Mouse (Mus musculus) MEL (cell line): ENCODE measurements around the gene Mul1.

Experiments used
- BHLHE40 ChIP-seq: IDR thresholded peaks from 2 replicates; pipeline ENCODE4 v1.6.1; 2012; ENCODE audit warnings: low read depth, mild to moderate bottlenecking, inconsistent platforms, low read length, improper control_type of control experiment, borderline replicate concordance
- CTCF ChIP-seq, 3 experiments: IDR thresholded peaks in 2 of 3; conservative IDR thresholded peaks in 1 of 3; 2 replicates each; pipeline ENCODE4 v1.5.1; 2011 to 2012; ENCODE audit warnings: low read length in 3 of 3, low read depth in 2 of 3, mild to moderate bottlenecking in 2 of 3, improper control_type of control experiment in 1 of 3, inconsistent platforms in 1 of 3, mixed read lengths in 1 of 3, moderate library complexity in 1 of 3; ENCODE audit not compliant: control insufficient read depth in 1 of 3, insufficient read depth in 1 of 3, poor library complexity in 1 of 3, severe bottlenecking in 1 of 3
- NELFE ChIP-seq: IDR thresholded peaks from 2 replicates; pipeline ENCODE4 v1.6.1; 2011; ENCODE audit warnings: low read depth, low read length, improper control_type of control experiment
- POLR2A ChIP-seq, 2 experiments: IDR thresholded peaks; 2 replicates each; pipeline ENCODE4 v1.6.1; 2011 to 2012; ENCODE audit warnings: low read length in 2 of 2, mild to moderate bottlenecking in 2 of 2, control low read depth in 1 of 2, improper control_type of control experiment in 1 of 2, low read depth in 1 of 2, moderate library complexity in 1 of 2; ENCODE audit not compliant: control insufficient read depth in 1 of 2, insufficient read depth in 1 of 2, poor library complexity in 1 of 2
- POLR2AphosphoS5 ChIP-seq: IDR thresholded peaks from 2 replicates; pipeline ENCODE4 v1.6.1; 2012; ENCODE audit warnings: low read depth, borderline replicate concordance, mild to moderate bottlenecking, inconsistent platforms, low read length, moderate library complexity, mixed read lengths
- SIN3A ChIP-seq: IDR thresholded peaks from 2 replicates; pipeline ENCODE4 v1.6.1; 2012; ENCODE audit warnings: low read length, improper control_type of control experiment, inconsistent platforms
- TBP ChIP-seq: IDR thresholded peaks from 2 replicates; pipeline ENCODE4 v1.8.0; 2011; ENCODE audit warnings: low read depth, low read length, improper control_type of control experiment
- USF1 ChIP-seq: IDR thresholded peaks from 2 replicates; pipeline ENCODE4 v1.6.1; 2014; ENCODE audit warnings: low read depth, mild to moderate bottlenecking, inconsistent platforms, low read length, improper control_type of control experiment, moderate library complexity
- ZC3H11A ChIP-seq: IDR thresholded peaks from 2 replicates; pipeline ENCODE4 v1.6.1; 2012; ENCODE audit warnings: low read depth, mild to moderate bottlenecking, inconsistent platforms, low read length, improper control_type of control experiment
- ZMIZ1 ChIP-seq: IDR thresholded peaks from 2 replicates; pipeline ENCODE4 v1.6.1; 2012; ENCODE audit warnings: low read depth, mild to moderate bottlenecking, inconsistent platforms, low read length, improper control_type of control experiment, moderate library complexity

- TF ChIP-seq SIN3A = no peak
- TF ChIP-seq USF1 = no peak
- no peak for TF ChIP-seq POLR2AphosphoS5
- TF ChIP-seq ZMIZ1 = no peak
- TF ChIP-seq CTCF (IDR thresholded peaks at IDR 0.05 in 2 of 3, conservative IDR thresholded peaks at IDR 0.05 in 1 of 3; ENCODE audit: control insufficient read depth in 1 of 3, insufficient read depth in 1 of 3, low read depth in 2 of 3, low read length in 3 of 3, poor library complexity in 1 of 3, severe bottlenecking in 1 of 3) = no peak
- TF ChIP-seq ZC3H11A = no peak
- TF ChIP-seq BHLHE40 = no peak
- TF ChIP-seq TBP = no peak
- TF ChIP-seq POLR2A (IDR thresholded peaks at IDR 0.05; ENCODE audit: control insufficient read depth in 1 of 2, insufficient read depth in 1 of 2, low read depth in 1 of 2, low read length in 2 of 2, poor library complexity in 1 of 2) = no peak
- TF ChIP-seq NELFE = no peak
Measured at GRCm38 (mm10) chr4:138416414-138416813, 18.1 kb upstream of the Mul1 start.
